ENCODE assay signal across 8 mouse cellular contexts in genomic region chr13:113794039-113794704, GRCm38 (mm10). TPM values are rescaled to one million over a fixed set of nuclear protein-coding genes. Genes with fewer than 3 reads are reported as not detected.
DNase-seq lines count a peak whose midpoint lies in the region; ATAC-seq lines count a peak whose summit lies in the region.

Gene Arl15, plus strand, starts transcription at chr13:113794505.

- peak within 1 kb of the TSS; percentile 72 for H3K4me2 ChIP-seq in hindbrain, embryonic 12.5 days (replicated peaks)

- under 1% methylated on average over 49 of the region's 49 CpGs for WGBS in hindbrain, embryonic 12.5 days

- no peaks in the 10 kb centered on the region for H3K36me3 ChIP-seq in hindbrain, embryonic 12.5 days

- peak within 1 kb of the TSS; percentile 91 for H3K9ac ChIP-seq in hindbrain, embryonic 12.5 days

- peak; percentile 98 for DNase-seq in Muller cell, postnatal 12 days (ENCODE audit: inconsistent ontology term)
- DNase-seq in cerebellum, adult 9-11 months, result peak; percentile 97
- DNase-seq in frontal cortex, postnatal 10 days (ENCODE audit: low spot score in 2 of 2), result peak; percentile 96 to 98
- DNase-seq in layer of hippocampus, postnatal 14 days (ENCODE audit: low spot score in 2 of 2), result peak; percentile 97 to 98
- peak; percentile 99 for DNase-seq in lung, postnatal 14 days
- peak; percentile 90 for DNase-seq in retina, adult 2 months (ENCODE audit: low read depth, low spot score)
- peak; percentile 99 for DNase-seq in thymus, postnatal 36 days

- no peaks in the 10 kb centered on the region for H3K27me3 ChIP-seq in hindbrain, embryonic 12.5 days

- H3K4me3 ChIP-seq in hindbrain, embryonic 12.5 days, result peak within 1 kb of the TSS; percentile 85

- H3K27ac ChIP-seq in hindbrain, embryonic 12.5 days, result peak within 1 kb of the TSS; percentile 90

- peak; percentile 98 for ATAC-seq in hindbrain, embryonic 12.5 days (ENCODE audit: low FRiP score)

- no peaks in the 10 kb centered on the region for H3K9me3 ChIP-seq in hindbrain, embryonic 12.5 days (replicated peaks)

- H3K4me1 ChIP-seq in hindbrain, embryonic 12.5 days, result peaks cover 19% of the 10 kb centered on the region

RNA-seq across cellular contexts. Expression of gene Arl15, which starts in this region (rescaled TPM):
- 14.2 and 15.0 TPM in 2 replicates for polyA plus RNA-seq in hindbrain, embryonic 12.5 days (2016; fragmentation: Nextera tagmentation; extraction: Ambion mirVana)
- 10 to 100 TPM; 49.2 to 52.8 TPM for total RNA-seq in layer of hippocampus, postnatal 14 days (2021)

Comparison
In these comparisons a context has a peak if more than half of its experiments do, and no peak if none do; other contexts are left out.
1. Peak in every context shown above with its lines: DNase-seq, ATAC-seq, H3K4me3 ChIP-seq and H3K27ac ChIP-seq.